Mouse (Mus musculus) midbrain, embryonic 10.5 days (tissue): ENCODE data around the gene Slc16a4. TPM values are rescaled to one million over a fixed set of nuclear protein-coding genes. Genes with fewer than 3 reads are reported as not detected.
"Not testable (repeated sequence)": the region's sequence is repeated elsewhere in the genome, so short reads cannot be mapped to it uniquely, and the experiment has no call there.

ENCODE experiments used
- DNase-seq: peaks from one replicate; pipeline ENCODE4 v3.0.0-alpha.2; 2017; ENCODE audit warnings: low spot score
- H3K27ac ChIP-seq: fragments of 300-500 bp; sonication (generic); replicated peaks from 2 replicates; pipeline ENCODE4 v1.5.1; 2016; ENCODE audit warnings: mild to moderate bottlenecking
- H3K27me3 ChIP-seq: fragments of 300-500 bp; sonication (generic); 2 replicates; pipeline ENCODE4 v1.6.1; 2016; ENCODE audit warnings: low read depth, mild to moderate bottlenecking; ENCODE audit not compliant: poor library complexity, severe bottlenecking
- H3K36me3 ChIP-seq: fragments of 300-500 bp; sonication (generic); 2 replicates; pipeline ENCODE4 v1.6.1; 2016; ENCODE audit warnings: mild to moderate bottlenecking, moderate library complexity
- H3K4me1 ChIP-seq: fragments of 300-500 bp; sonication (generic); 2 replicates; pipeline ENCODE4 v1.6.1; 2016
- H3K4me3 ChIP-seq: fragments of 300-500 bp; sonication (generic); 2 replicates; pipeline ENCODE4 v1.5.1; 2016; ENCODE audit warnings: mild to moderate bottlenecking, moderate library complexity
- H3K9me3 ChIP-seq: fragments of 300-500 bp; sonication (generic); replicated peaks from 2 replicates; pipeline ENCODE4 v1.6.1; 2016; ENCODE audit warnings: mild to moderate bottlenecking
- WGBS: fragments of 180-500 bp; shearing (Covaris S2); methylation state at CpG from one replicate; pipeline ENCODE4 v1.1.7; 2016; 5-methylcytosine and 5-hydroxymethylcytosine counted together
- polyA plus RNA-seq: library from polyadenylated mRNA; unstranded; fragments of >200 nt; fragmentation: Nextera tagmentation; extraction: Ambion mirVana; gene quantifications from 2 replicates; pipeline ENCODE4 v1.2.1, GENCODE M21; 2016

Slc16a4 gene
- polyA plus RNA-seq, 1 experiment from 2014 or later = 1.5 TPM

DNA sequence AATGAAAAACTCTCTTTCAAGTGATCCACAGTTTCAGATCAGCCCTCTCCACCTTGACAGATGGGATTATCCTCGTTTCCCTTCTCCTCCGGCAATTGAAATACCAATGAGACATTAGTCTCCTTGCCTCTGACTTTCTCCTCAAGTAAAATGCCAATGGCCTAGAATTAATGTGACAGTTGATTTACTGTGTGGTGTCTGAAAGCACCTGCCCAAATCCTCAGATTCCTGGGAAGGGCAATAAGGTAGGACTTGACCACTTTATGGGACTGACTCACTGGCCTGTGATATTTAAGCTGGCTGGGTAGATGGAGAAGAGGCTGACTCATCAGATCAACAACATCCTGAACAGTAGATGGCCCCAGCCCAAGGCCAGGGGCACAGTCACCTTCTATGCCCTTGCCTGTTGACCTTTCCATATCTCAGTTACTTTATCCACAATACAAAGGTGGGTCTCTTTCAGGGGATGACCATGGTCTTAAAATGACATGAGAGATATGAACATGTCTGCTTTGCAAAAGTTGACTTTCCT is 24.1 kb upstream of the Slc16a4 start:
- no peak for DNase-seq
- Histone ChIP-seq H3K9me3 (no peaks in the 10 kb centered on the region), H3K27me3 (no peaks in the 10 kb centered on the region), H3K27ac (no peak overlapping the region), H3K4me1 (peaks cover under 1% of the 10 kb centered on the region; the same call in 1 of the 2 replicates), H3K4me3 (no peak overlapping the region), H3K36me3 (no peaks in the 10 kb centered on the region)
- WGBS = 78% methylated on average over 2 of the region's 2 CpGs

DNA sequence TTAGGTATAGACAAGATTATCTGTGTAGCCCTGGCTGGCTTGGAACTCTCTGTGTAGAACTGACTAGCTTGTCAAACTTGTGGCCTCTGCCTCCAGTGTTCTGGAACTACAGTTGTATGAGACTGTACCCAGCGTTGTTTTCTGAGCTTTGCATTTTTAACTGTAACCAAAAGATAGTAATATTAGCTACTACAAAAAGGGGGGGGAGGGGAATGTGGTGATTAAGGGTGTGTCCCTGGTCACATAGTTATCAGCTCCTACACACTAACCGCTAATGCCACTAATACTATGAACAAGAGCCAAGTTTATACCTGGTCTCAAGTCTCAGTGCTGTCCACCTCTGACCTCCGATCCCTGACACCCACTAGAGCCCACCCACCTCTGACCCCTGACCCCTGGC is 18.6 kb upstream of the Slc16a4 start:
- Histone ChIP-seq H3K27me3 (no peaks in the 10 kb centered on the region; the same call in 1 of the 2 replicates), H3K4me3 (no peak overlapping the region), H3K9me3 (no peaks in the 10 kb centered on the region), H3K4me1 (no peaks in the 10 kb centered on the region), H3K36me3 (no peaks in the 10 kb centered on the region), H3K27ac (no peak overlapping the region)
- no peak for DNase-seq
- 96% methylated on average over 3 of the region's 3 CpGs for WGBS

- Histone ChIP-seq H3K27me3 (no peaks in the 10 kb centered on the region; the same call in 1 of the 2 replicates), H3K4me1 (peaks cover 7% of the 10 kb centered on the region; the same call in 1 of the 2 replicates), H3K9me3 (no peaks in the 10 kb centered on the region), H3K4me3 (no peak overlapping the region), H3K27ac (no peak overlapping the region), H3K36me3 (no peaks in the 10 kb centered on the region)
- peak; percentile 58 for DNase-seq
- WGBS = 11% methylated on average over 3 of the region's 3 CpGs
Observed at GRCm38 (mm10) chr3:107273820-107274219, 17.2 kb upstream of the Slc16a4 start.

DNA sequence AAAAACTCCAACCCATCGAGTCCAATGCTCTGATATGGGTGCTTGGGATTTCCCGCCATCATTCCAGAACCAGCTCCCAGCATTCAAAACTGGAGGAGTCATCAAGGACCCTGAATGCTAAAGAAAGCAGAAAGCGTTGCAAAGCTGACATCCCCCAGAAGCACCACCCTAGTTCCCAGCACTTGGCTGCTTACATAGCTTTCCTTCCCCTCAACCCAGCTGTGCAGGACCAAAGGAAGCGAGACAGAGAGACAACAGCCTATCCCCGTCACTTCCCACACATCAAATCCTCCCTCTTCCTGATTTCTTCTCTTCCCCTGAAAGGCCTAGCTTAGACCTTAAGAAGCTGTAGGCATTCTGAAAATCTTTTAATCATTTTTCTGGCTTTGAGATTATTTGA is 15.7 kb upstream of the Slc16a4 start:
- WGBS = 68% methylated on average over 5 of the region's 5 CpGs
- Histone ChIP-seq H3K27me3 (no peaks in the 10 kb centered on the region; the same call in 1 of the 2 replicates), H3K36me3 (no peaks in the 10 kb centered on the region), H3K27ac (no peak overlapping the region), H3K4me3 (no peak overlapping the region), H3K9me3 (no peaks in the 10 kb centered on the region), H3K4me1 (peaks cover 18% of the 10 kb centered on the region)
- DNase-seq = no peak

GRCm38 (mm10) chr3:107275996-107276395 is 15.0 kb upstream of the Slc16a4 start:
- Histone ChIP-seq H3K36me3 (no peaks in the 10 kb centered on the region), H3K27ac (no peak overlapping the region), H3K9me3 (no peaks in the 10 kb centered on the region), H3K4me3 (no peak overlapping the region), H3K4me1 (peaks cover 20% of the 10 kb centered on the region), H3K27me3 (no peaks in the 10 kb centered on the region; the same call in 1 of the 2 replicates)
- DNase-seq = no peak
- WGBS = 62% methylated on average over 4 of the region's 4 CpGs

- H3K27me3 ChIP-seq = no peaks in the 10 kb centered on the region; the same call in 1 of the 2 replicates
- H3K4me3 ChIP-seq = no peak overlapping the region
- H3K4me1 ChIP-seq = peaks cover 20% of the 10 kb centered on the region
- H3K9me3 ChIP-seq = no peaks in the 10 kb centered on the region
- no peak overlapping the region for H3K27ac ChIP-seq
- no peak for DNase-seq
- peaks cover 1% of the 10 kb centered on the region; the same call in 1 of the 2 replicates for H3K36me3 ChIP-seq
- 81% methylated on average over 3 of the region's 3 CpGs for WGBS
Observed at GRCm38 (mm10) chr3:107276626-107277025, 14.4 kb upstream of the Slc16a4 start.

DNA sequence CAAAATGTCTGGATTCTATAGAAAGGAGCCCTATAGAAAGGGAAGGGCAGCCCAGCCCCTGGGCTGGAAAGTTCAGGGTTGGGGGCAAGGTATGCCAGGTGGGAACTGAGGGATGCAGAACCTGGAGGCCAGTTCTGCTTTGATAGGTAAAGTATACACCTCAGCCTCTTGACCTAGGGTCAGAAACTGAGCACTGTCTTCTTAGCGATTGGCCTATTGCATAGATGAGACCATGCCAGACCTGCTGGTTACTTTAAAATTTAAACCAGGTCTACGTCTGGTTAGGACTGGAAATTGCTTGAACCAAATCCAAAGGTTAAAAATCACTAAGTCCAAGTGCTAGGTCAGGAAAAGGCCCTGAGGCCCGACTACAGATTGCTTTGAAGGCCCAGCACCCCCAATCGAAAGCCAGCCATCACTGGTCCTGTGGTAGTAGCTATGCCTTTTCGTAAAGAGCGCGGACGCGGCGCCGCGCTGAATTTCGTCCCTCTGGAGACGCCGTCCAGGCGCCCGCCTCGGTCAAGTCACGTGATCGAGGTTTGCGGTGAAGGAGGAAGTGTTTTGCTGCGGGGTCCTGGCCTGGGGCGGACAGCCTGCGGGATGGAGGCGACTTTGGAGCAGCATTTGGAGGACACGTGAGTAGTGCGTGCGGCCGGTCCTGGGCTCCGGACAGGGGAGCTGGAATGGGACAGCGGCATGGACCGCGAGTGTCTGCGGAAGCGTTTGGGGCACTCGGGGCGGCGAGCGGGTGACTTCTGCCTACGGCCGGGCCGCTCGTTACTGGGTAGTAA is 12.4 kb upstream of the Slc16a4 start, which contains the start of gene Lamtor5:
Gene Lamtor5 (plus strand): TSS at position 380 of the 791 bp plus-strand sequence.
- peaks cover 20% of the 10 kb centered on the region for H3K36me3 ChIP-seq
- H3K27me3 ChIP-seq = no peaks in the 10 kb centered on the region; the same call in 1 of the 2 replicates
- H3K27ac ChIP-seq = peak within 1 kb of the TSS; percentile 84
- peak within 1 kb of the TSS; percentile 90 for H3K4me3 ChIP-seq
- peak; percentile 90 for DNase-seq
- H3K4me1 ChIP-seq = peaks cover 20% of the 10 kb centered on the region
- H3K9me3 ChIP-seq = no peaks in the 10 kb centered on the region
- WGBS = 4% methylated on average over 43 of the region's 43 CpGs

DNA sequence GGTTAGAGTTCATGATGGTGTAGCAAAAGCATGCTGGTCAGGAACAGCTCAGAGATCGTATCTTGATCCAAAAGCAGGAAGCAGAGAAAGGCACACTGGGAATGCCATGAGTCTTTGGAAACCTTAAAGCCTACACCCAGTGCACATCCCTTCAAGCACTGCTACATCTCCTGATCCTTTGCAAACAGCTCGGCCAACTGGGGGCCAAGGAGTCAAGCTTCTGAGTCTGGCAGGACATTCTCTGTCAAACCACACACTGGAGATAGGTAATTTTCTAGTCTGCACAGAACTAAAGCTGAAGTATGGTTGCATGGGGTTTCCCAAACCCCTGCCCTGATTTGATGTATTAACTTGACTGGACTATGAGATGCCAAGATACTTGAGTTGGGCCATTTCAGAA is 4.9 kb upstream of the Slc16a4 start:
- Histone ChIP-seq H3K36me3 (peaks cover 35% of the 10 kb centered on the region), H3K4me1 (no peaks in the 10 kb centered on the region), H3K27ac (no peak overlapping the region), H3K9me3 (no peaks in the 10 kb centered on the region), H3K4me3 (no peak overlapping the region), H3K27me3 (no peaks in the 10 kb centered on the region)
- no peak for DNase-seq
- 93% methylated on average over 2 of the region's 2 CpGs for WGBS

DNA sequence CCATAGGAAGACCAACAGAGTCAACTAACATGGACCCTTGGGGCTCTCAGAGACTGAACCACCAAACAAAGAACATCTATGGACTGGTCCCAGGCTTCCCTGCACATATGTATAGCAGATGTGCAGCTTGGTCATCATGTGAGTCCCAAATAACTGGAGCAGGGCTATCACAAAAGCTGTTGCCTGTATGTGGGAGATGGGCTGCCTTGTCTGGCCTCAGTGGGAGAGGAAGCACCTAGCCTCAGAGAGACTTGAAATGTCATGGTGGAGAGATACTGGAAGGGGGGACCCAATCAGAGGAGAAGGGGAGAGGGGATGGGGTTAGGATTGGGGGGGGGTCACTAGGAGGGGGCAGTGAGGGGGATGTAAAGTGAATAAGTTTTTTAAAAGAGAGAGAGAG is 3.7 kb upstream of the Slc16a4 start:
- DNase-seq = no peak
- H3K4me1 ChIP-seq = no peaks in the 10 kb centered on the region
- no peaks in the 10 kb centered on the region for H3K27me3 ChIP-seq
- no peak overlapping the region for H3K4me3 ChIP-seq
- no peaks in the 10 kb centered on the region for H3K9me3 ChIP-seq
- H3K27ac ChIP-seq = no peak overlapping the region
- H3K36me3 ChIP-seq = peaks cover 26% of the 10 kb centered on the region

- H3K27me3 ChIP-seq = no peaks in the 10 kb centered on the region
- no peaks in the 10 kb centered on the region for H3K9me3 ChIP-seq
- H3K27ac ChIP-seq = no peak overlapping the region
- H3K4me3 ChIP-seq = no peak overlapping the region
- 89% methylated on average over 5 of the region's 5 CpGs for WGBS
- no peaks in the 10 kb centered on the region for H3K4me1 ChIP-seq
- no peak for DNase-seq
- H3K36me3 ChIP-seq = peaks cover 15% of the 10 kb centered on the region
Observed at GRCm38 (mm10) chr3:107295672-107296360, 4.8 kb downstream of the Slc16a4 start.

GRCm38 (mm10) chr3:107296917-107297316 is 5.9 kb downstream of the Slc16a4 start:
- 70% methylated on average over 4 of the region's 4 CpGs for whole genome bisulfite sequencing
- H3K27ac ChIP-seq, DNase-seq, H3K27me3 ChIP-seq, H3K9me3 ChIP-seq, H3K4me1 ChIP-seq, H3K4me3 ChIP-seq: not testable (repeated sequence)
- peaks cover 24% of the 10 kb centered on the region for H3K36me3 ChIP-seq

DNA sequence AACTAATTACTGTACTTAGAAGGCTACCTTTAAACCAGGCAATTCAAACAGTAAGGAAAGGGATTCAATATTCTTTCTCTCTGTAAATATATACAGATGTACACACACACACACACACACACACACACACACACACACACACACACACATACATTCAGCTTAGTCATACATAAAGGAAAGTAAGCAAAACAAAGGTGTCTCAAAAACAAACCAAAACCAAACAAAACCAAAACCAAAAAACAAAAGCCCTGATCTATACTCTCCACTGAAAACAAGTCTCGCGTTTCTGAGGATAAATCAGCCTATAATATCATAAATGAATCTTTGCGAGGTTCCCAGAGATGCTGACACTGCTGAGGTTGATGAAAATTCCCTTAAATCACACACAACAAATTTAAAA is 26.3 kb downstream of the Slc16a4 start:
- Histone ChIP-seq H3K36me3 (peaks cover 85% of the 10 kb centered on the region), H3K4me1 (peaks cover 6% of the 10 kb centered on the region; the same call in 1 of the 2 replicates), H3K4me3 (no peak overlapping the region), H3K9me3 (no peaks in the 10 kb centered on the region), H3K27me3 (no peaks in the 10 kb centered on the region), H3K27ac (no peak overlapping the region)
- 96% methylated on average over 3 of the region's 3 CpGs for WGBS
- no peak for DNase-seq

DNA sequence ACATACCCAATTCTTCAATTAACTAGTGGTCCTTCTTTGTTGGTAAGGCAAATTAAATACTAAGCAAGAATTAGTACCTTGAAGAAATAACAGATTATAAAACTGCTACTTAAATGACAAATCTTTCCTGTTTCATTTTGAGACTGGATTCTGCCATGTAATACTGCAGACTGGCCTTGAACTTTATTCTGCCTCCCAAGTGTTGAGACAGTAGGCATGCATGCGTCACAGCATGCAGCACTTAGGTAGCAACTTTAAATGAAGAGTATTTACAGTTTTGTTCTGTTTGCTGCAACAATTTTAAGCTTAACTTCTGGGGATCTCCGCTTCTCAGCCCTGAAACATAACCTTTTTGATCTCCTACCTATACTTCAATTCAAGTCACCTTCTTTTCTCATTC is 30.1 kb downstream of the Slc16a4 start:
- WGBS = 92% methylated on average over 2 of the region's 2 CpGs
- no peak overlapping the region for H3K4me3 ChIP-seq
- peaks cover 93% of the 10 kb centered on the region for H3K36me3 ChIP-seq
- H3K27ac ChIP-seq = no peak overlapping the region
- no peaks in the 10 kb centered on the region for H3K9me3 ChIP-seq
- peaks cover 38% of the 10 kb centered on the region for H3K4me1 ChIP-seq
- no peaks in the 10 kb centered on the region for H3K27me3 ChIP-seq
- DNase-seq = no peak
